Mouse (Mus musculus): Measurements from ENCODE around the gene Cdc5l.

DNA sequence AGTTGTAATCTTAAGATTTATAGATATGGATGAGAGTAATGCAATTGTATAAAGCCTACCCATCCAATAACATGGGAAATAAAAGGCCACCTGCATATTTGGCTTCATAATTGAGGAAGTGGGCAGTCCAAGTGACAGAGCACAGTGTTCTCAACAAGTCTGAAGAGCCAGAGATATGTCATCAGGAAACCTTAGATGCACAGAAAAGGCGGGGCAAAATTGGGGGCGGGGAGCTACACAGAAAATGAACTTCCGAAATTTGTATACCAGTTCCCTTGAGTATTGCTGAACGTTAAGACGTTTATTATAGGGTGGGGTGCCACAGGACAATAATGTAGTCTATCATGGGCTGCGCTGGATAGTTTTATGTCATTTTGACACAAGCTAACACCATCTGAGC lies 16.6 kb upstream of the Cdc5l start:
- TF ChIP-seq CTCF (IDR thresholded peaks at IDR 0.05; ENCODE audit: control insufficient read depth, insufficient read depth, insufficient replicate concordance, low read depth, low read length) (no peak), POLR2A (IDR thresholded peaks at IDR 0.05; ENCODE audit: control insufficient read depth, low read depth, low read length) (no peak)
